Mouse (Mus musculus) midbrain, embryonic 14.5 days (tissue): ENCODE measurements at regions not wholly inside any gene's neighbourhood (a gene's known extent, or its start where the extent isn't known, plus 50 kb on each side); places are given as distances from the start of the nearest gene placed in this dataset.

ENCODE experiments used
- ATAC-seq: fragments of 200-750 bp; cut with Nextera tagmentation; 2 replicates; pipeline ENCODE4 v1.8.0; 2017; ENCODE audit warnings: moderate number of reproducible peaks, moderate library complexity; ENCODE audit not compliant: low FRiP score, low TSS enrichment
- DNase-seq: peaks from one replicate; pipeline ENCODE4 v3.0.0-alpha.2; 2015
- H3K27ac ChIP-seq: fragments of 300-500 bp; sonication (generic); replicated peaks from 2 replicates; pipeline ENCODE4 v1.5.1; 2014; ENCODE audit warnings: mild to moderate bottlenecking, low read depth, low read length, moderate library complexity
- H3K27me3 ChIP-seq: fragments of 300-500 bp; sonication (generic); 2 replicates; pipeline ENCODE4 v1.6.1; 2014; ENCODE audit warnings: low read length, control low read depth, mixed read lengths; ENCODE audit not compliant: control insufficient read depth, insufficient read depth
- H3K36me3 ChIP-seq: fragments of 300-500 bp; sonication (generic); 2 replicates; pipeline ENCODE4 v1.6.1; 2014; ENCODE audit warnings: low read length, control low read depth; ENCODE audit not compliant: control insufficient read depth, insufficient read depth
- H3K4me1 ChIP-seq: fragments of 300-500 bp; sonication (generic); 2 replicates; pipeline ENCODE4 v1.6.1; 2014; ENCODE audit warnings: mild to moderate bottlenecking, antibody characterized with exemption, low read length, control low read depth; ENCODE audit not compliant: control insufficient read depth, insufficient read depth
- H3K4me2 ChIP-seq: fragments of 300-500 bp; sonication (generic); 2 replicates; pipeline ENCODE4 v1.6.1; 2014; ENCODE audit warnings: mild to moderate bottlenecking, low read length, moderate library complexity
- H3K4me3 ChIP-seq: fragments of 300-500 bp; sonication (generic); replicated peaks from 2 replicates; pipeline ENCODE4 v1.5.1; 2014; ENCODE audit warnings: low read depth, low read length
- H3K9ac ChIP-seq: fragments of 300-500 bp; sonication (generic); replicated peaks from 2 replicates; pipeline ENCODE4 v1.6.1; 2014; ENCODE audit warnings: mild to moderate bottlenecking, low read length, moderate library complexity
- H3K9me3 ChIP-seq: fragments of 300-500 bp; sonication (generic); 2 replicates; pipeline ENCODE4 v1.6.1; 2016; ENCODE audit warnings: low read length, control low read depth, mixed read lengths; ENCODE audit not compliant: control insufficient read depth
- WGBS: fragments of 180-500 bp; shearing (Covaris S2); extraction: QIAGEN DNeasy Blood & Tissue Kit; methylation state at CpG from one replicate; pipeline ENCODE4 v1.1.7; 2014; 5-methylcytosine and 5-hydroxymethylcytosine counted together

- Histone ChIP-seq H3K4me3 (no peak overlapping the region), H3K9ac (no peak overlapping the region), H3K4me2 (no peak overlapping the region), H3K36me3 (no peaks in the 10 kb centered on the region), H3K27me3 (no peaks in the 10 kb centered on the region), H3K9me3 (no peaks in the 10 kb centered on the region), H3K4me1 (peaks cover 11% of the 10 kb centered on the region), H3K27ac (no peak overlapping the region)
- DNase-seq (no peak), ATAC-seq (no peak)
- WGBS: 80% methylated on average over 2 of the region's 2 CpGs
These were observed 421.2 kb upstream of the Mki67 start for GRCm38 (mm10) chr7:136137341-136137740.

GRCm38 (mm10) chr7:136137831-136138602 lies 421.9 kb upstream of the Mki67 start:
- ATAC-seq (no peak), DNase-seq (peak; percentile 52)
- Histone ChIP-seq H3K4me2 (no peak overlapping the region), H3K9ac (no peak overlapping the region), H3K27ac (no peak overlapping the region), H3K4me1 (peaks cover 11% of the 10 kb centered on the region), H3K36me3 (no peaks in the 10 kb centered on the region), H3K9me3 (no peaks in the 10 kb centered on the region), H3K27me3 (no peaks in the 10 kb centered on the region), H3K4me3 (no peak overlapping the region)
- WGBS: 32% methylated on average over 15 of the region's 15 CpGs

GRCm38 (mm10) chr7:136142832-136143231 lies 426.7 kb upstream of the Mki67 start:
- no peaks in the 10 kb centered on the region for H3K27me3 ChIP-seq
- no peak overlapping the region for H3K27ac ChIP-seq
- H3K9me3 ChIP-seq: no peaks in the 10 kb centered on the region
- H3K9ac ChIP-seq: no peak overlapping the region
- H3K4me3 ChIP-seq: no peak overlapping the region
- H3K36me3 ChIP-seq: no peaks in the 10 kb centered on the region
- H3K4me1 ChIP-seq: peaks cover 8% of the 10 kb centered on the region
- H3K4me2 ChIP-seq: no peak overlapping the region
- ATAC-seq (no peak), DNase-seq (no peak)

GRCm38 (mm10) chr7:136150196-136150595 lies 434.0 kb upstream of the Mki67 start:
- H3K36me3 ChIP-seq: no peaks in the 10 kb centered on the region
- H3K9ac ChIP-seq: no peak overlapping the region
- peaks cover 13% of the 10 kb centered on the region; the same call in 1 of the 2 replicates for H3K4me1 ChIP-seq
- no peaks in the 10 kb centered on the region for H3K27me3 ChIP-seq
- H3K9me3 ChIP-seq: no peaks in the 10 kb centered on the region
- H3K4me3 ChIP-seq: no peak overlapping the region
- no peak for ATAC-seq
- no peak for DNase-seq
- WGBS: 58% methylated on average over 5 of the region's 5 CpGs
- no peak overlapping the region for H3K4me2 ChIP-seq
- no peak overlapping the region for H3K27ac ChIP-seq

- no peak overlapping the region for H3K4me3 ChIP-seq
- H3K36me3 ChIP-seq: no peaks in the 10 kb centered on the region
- no peaks in the 10 kb centered on the region for H3K27me3 ChIP-seq
- no peak overlapping the region for H3K27ac ChIP-seq
- DNase-seq: no peak
- 40% methylated on average over 4 of the region's 4 CpGs for WGBS
- no peak overlapping the region for H3K9ac ChIP-seq
- no peaks in the 10 kb centered on the region for H3K9me3 ChIP-seq
- no peak overlapping the region for H3K4me2 ChIP-seq
- no peak for ATAC-seq
- peaks cover 13% of the 10 kb centered on the region; the same call in 1 of the 2 replicates for H3K4me1 ChIP-seq
These were observed 435.3 kb upstream of the Mki67 start for GRCm38 (mm10) chr7:136151301-136151930.

GRCm38 (mm10) chr7:136152470-136152869 lies 436.3 kb upstream of the Mki67 start:
- ATAC-seq: no peak
- Histone ChIP-seq H3K4me1 (peaks cover 13% of the 10 kb centered on the region; the same call in 1 of the 2 replicates), H3K4me2 (no peak overlapping the region), H3K36me3 (no peaks in the 10 kb centered on the region), H3K9me3 (no peaks in the 10 kb centered on the region), H3K4me3 (no peak overlapping the region), H3K9ac (no peak overlapping the region), H3K27me3 (no peaks in the 10 kb centered on the region), H3K27ac (no peak overlapping the region)
- peak; percentile 87 for DNase-seq
- WGBS: 27% methylated on average over 5 of the region's 5 CpGs

- no peak overlapping the region for H3K4me3 ChIP-seq
- no peak overlapping the region for H3K27ac ChIP-seq
- no peak overlapping the region for H3K9ac ChIP-seq
- no peaks in the 10 kb centered on the region for H3K36me3 ChIP-seq
- WGBS: 80% methylated on average over 3 of the region's 3 CpGs
- ATAC-seq (no peak), DNase-seq (no peak)
- H3K4me2 ChIP-seq: no peak overlapping the region
- peaks cover 13% of the 10 kb centered on the region; the same call in 1 of the 2 replicates for H3K4me1 ChIP-seq
- H3K9me3 ChIP-seq: no peaks in the 10 kb centered on the region
- H3K27me3 ChIP-seq: no peaks in the 10 kb centered on the region
These were observed 437.5 kb upstream of the Mki67 start for GRCm38 (mm10) chr7:136153621-136154020.

- Histone ChIP-seq H3K4me3 (no peak overlapping the region), H3K9ac (no peak overlapping the region), H3K27ac (no peak overlapping the region), H3K36me3 (no peaks in the 10 kb centered on the region), H3K4me1 (no peaks in the 10 kb centered on the region), H3K27me3 (no peaks in the 10 kb centered on the region), H3K4me2 (no peak overlapping the region), H3K9me3 (no peaks in the 10 kb centered on the region)
- no peak for ATAC-seq
- no peak for DNase-seq
- 30% methylated on average over 4 of the region's 4 CpGs for WGBS
These were observed 443.0 kb upstream of the Mki67 start for GRCm38 (mm10) chr7:136159136-136159535.

GRCm38 (mm10) chr7:136161526-136161925 lies 445.4 kb upstream of the Mki67 start:
- Histone ChIP-seq H3K9me3 (no peaks in the 10 kb centered on the region), H3K4me3 (no peak overlapping the region), H3K4me2 (no peak overlapping the region), H3K36me3 (no peaks in the 10 kb centered on the region), H3K27ac (no peak overlapping the region), H3K27me3 (no peaks in the 10 kb centered on the region), H3K4me1 (no peaks in the 10 kb centered on the region), H3K9ac (no peak overlapping the region)
- WGBS: 84% methylated on average over 2 of the region's 2 CpGs
- ATAC-seq (no peak), DNase-seq (no peak)
